Mouse (Mus musculus) 3134 (cell line): ENCODE results near the gene Gm20403.
A peak's percentile ranks its signal among the peaks of the same experiment; 100 is the strongest.
"Not testable (repeated sequence)": the region's sequence is repeated elsewhere in the genome, so short reads cannot be mapped to it uniquely, and the experiment has no call there.

ENCODE experiments used
- DNase-seq: peaks from one replicate; pipeline ENCODE4 v3.0.0-alpha.2; 2011; ENCODE audit warnings: low spot score; ENCODE audit not compliant: insufficient read length; ENCODE audit errors: extremely low read depth

Gene Gm20403

GRCm38 (mm10) chr12:54986052-54986717, at the start of gene Gm20403:
TSS of gene Gm20403 (minus strand) at chr12:54986529.
- peak; percentile 74 for DNase-seq

GRCm38 (mm10) chr12:55027088-55027487, 40.8 kb upstream of the Gm20403 start:
- DNase-seq = peak; percentile 26

- no peak for DNase-seq
Observed at GRCm38 (mm10) chr12:55023284-55023683, 37.0 kb upstream of the Gm20403 start.

GRCm38 (mm10) chr12:55019421-55019877, 33.1 kb upstream of the Gm20403 start:
- DNase-seq = no peak

GRCm38 (mm10) chr12:55017119-55017721, 30.9 kb upstream of the Gm20403 start:
- DNase-seq = no peak

GRCm38 (mm10) chr12:55016339-55017118, 30.2 kb upstream of the Gm20403 start:
- no peak for DNase-seq

- no peak for DNase-seq
Observed at GRCm38 (mm10) chr12:55015428-55015827, 29.1 kb upstream of the Gm20403 start.

- DNase-seq = no peak
Observed at GRCm38 (mm10) chr12:55013626-55014398, 27.5 kb upstream of the Gm20403 start, which contains the start of gene Baz1a. TSS of gene Baz1a (minus strand) at chr12:55014348.

- no peak for DNase-seq
Observed at GRCm38 (mm10) chr12:55013031-55013430, 26.7 kb upstream of the Gm20403 start.

GRCm38 (mm10) chr12:55007361-55008008, 21.2 kb upstream of the Gm20403 start:
- no peak for DNase-seq

- no peak for DNase-seq
Observed at GRCm38 (mm10) chr12:55006071-55006470, 19.7 kb upstream of the Gm20403 start.

- no peak for DNase-seq
Observed at GRCm38 (mm10) chr12:55004396-55004795, 18.1 kb upstream of the Gm20403 start.

- no peak for DNase-seq
Observed at GRCm38 (mm10) chr12:55003843-55004242, 17.5 kb upstream of the Gm20403 start.

- DNase-seq = not testable (repeated sequence)
Observed at GRCm38 (mm10) chr12:55002532-55002931, 16.2 kb upstream of the Gm20403 start.

- peak; percentile 73 for DNase-seq
Observed at GRCm38 (mm10) chr12:54999016-54999690, 12.8 kb upstream of the Gm20403 start.

GRCm38 (mm10) chr12:54998411-54998810, 12.1 kb upstream of the Gm20403 start:
- no peak for DNase-seq

- no peak for DNase-seq
Observed at GRCm38 (mm10) chr12:54996979-54997474, 10.7 kb upstream of the Gm20403 start.

- no peak for DNase-seq
Observed at GRCm38 (mm10) chr12:54995965-54996364, 9.6 kb upstream of the Gm20403 start.

GRCm38 (mm10) chr12:54994418-54994817, 8.1 kb upstream of the Gm20403 start:
- DNase-seq = no peak

- DNase-seq = no peak
Observed at GRCm38 (mm10) chr12:54994068-54994386, 7.7 kb upstream of the Gm20403 start.
